Mouse (Mus musculus) liver, embryonic 14.5 days (tissue): ENCODE results near the gene Tprg. TPM values are rescaled to one million over a fixed set of nuclear protein-coding genes. Genes with fewer than 3 reads are reported as not detected.

Experiments used
- ATAC-seq: fragments of 200-750 bp; cut with Nextera tagmentation; 2 replicates; pipeline ENCODE4 v1.8.0; 2017; ENCODE audit warnings: moderate number of reproducible peaks, mild to moderate bottlenecking, moderate library complexity; ENCODE audit not compliant: insufficient read depth
- DNase-seq, 3 experiments: peaks; one replicate each; pipeline ENCODE4 v3.0.0-alpha.2; 2012 to 2013; ENCODE audit warnings: low read depth in 3 of 3, low spot score in 3 of 3
- H3K27ac ChIP-seq: fragments of 300-500 bp; sonication (generic); 2 replicates; pipeline ENCODE4 v1.5.1; 2014; ENCODE audit warnings: moderate library complexity, mild to moderate bottlenecking, control low read depth, inconsistent platforms
- H3K27me3 ChIP-seq: fragments of 300-500 bp; sonication (generic); 2 replicates; pipeline ENCODE4 v1.6.1; 2014; ENCODE audit warnings: mild to moderate bottlenecking, low read length, moderate library complexity; ENCODE audit not compliant: control insufficient read depth, insufficient read depth
- H3K36me3 ChIP-seq: fragments of 300-500 bp; sonication (generic); replicated peaks from 2 replicates; pipeline ENCODE4 v1.6.1; 2014; ENCODE audit warnings: low read depth; ENCODE audit not compliant: control insufficient read depth, insufficient read depth
- H3K4me1 ChIP-seq, 2 experiments: fragments of 200-500 bp in 1 of 2; fragments of 300-500 bp in 1 of 2; sonication (generic) in 1 of 2; replicated peaks; 2 replicates each; pipeline ENCODE4 v1.6.1; 2012 to 2014; ENCODE audit warnings: antibody characterized with exemption in 1 of 2, inconsistent platforms in 1 of 2, low read length in 1 of 2; ENCODE audit not compliant: control insufficient read depth in 2 of 2, insufficient read depth in 2 of 2
- H3K4me2 ChIP-seq: fragments of 300-500 bp; sonication (generic); 2 replicates; pipeline ENCODE4 v1.6.1; 2014; ENCODE audit warnings: low read depth, mild to moderate bottlenecking, control low read depth, moderate library complexity
- H3K4me3 ChIP-seq, 2 experiments: fragments of 200-500 bp in 1 of 2; fragments of 300-500 bp in 1 of 2; sonication (generic) in 1 of 2; 2 replicates each; pipeline ENCODE4 v1.5.1; 2012 to 2014; ENCODE audit warnings: low read depth in 2 of 2, low read length in 2 of 2, mild to moderate bottlenecking in 2 of 2, control low read depth in 1 of 2, inconsistent platforms in 1 of 2, moderate library complexity in 1 of 2; ENCODE audit not compliant: insufficient read depth in 1 of 2
- H3K9ac ChIP-seq: fragments of 300-500 bp; sonication (generic); replicated peaks from 2 replicates; pipeline ENCODE4 v1.6.1; 2014; ENCODE audit warnings: mild to moderate bottlenecking, control low read depth, moderate library complexity
- H3K9me3 ChIP-seq: fragments of 300-500 bp; sonication (generic); 2 replicates; pipeline ENCODE4 v1.6.1; 2016; ENCODE audit warnings: low read length, mixed read lengths; ENCODE audit not compliant: control insufficient read depth
- CTCF ChIP-seq: IDR thresholded peaks from 2 replicates; pipeline ENCODE4 v1.5.1; 2016; ENCODE audit warnings: antibody characterized with exemption, low read depth, control low read depth
- EP300 ChIP-seq: IDR thresholded peaks from 2 replicates; pipeline ENCODE4 v1.6.1; 2016; ENCODE audit warnings: antibody characterized with exemption, low read depth
- WGBS: fragments of 180-500 bp; shearing (Covaris S2); extraction: QIAGEN DNeasy Blood & Tissue Kit; methylation state at CpG from one replicate; pipeline ENCODE4 v1.1.7; 2014; ENCODE audit not compliant: insufficient replicate concordance; 5-methylcytosine and 5-hydroxymethylcytosine counted together
- polyA plus RNA-seq, 2 experiments: library from polyadenylated mRNA; depleted of rRNA in 1 of 2; stranded (reverse) in 1 of 2; unstranded in 1 of 2; fragments of >200 nt; fragmentation: Nextera tagmentation in 1 of 2; extraction: Ambion mirVana in 1 of 2; gene quantifications; 2 replicates each; pipeline versions ENCODE4 v1.2.1 to v1.2.3; 2012 to 2014

The Tprg gene
- polyA plus RNA-seq, 2 experiments, result not detected

DNA sequence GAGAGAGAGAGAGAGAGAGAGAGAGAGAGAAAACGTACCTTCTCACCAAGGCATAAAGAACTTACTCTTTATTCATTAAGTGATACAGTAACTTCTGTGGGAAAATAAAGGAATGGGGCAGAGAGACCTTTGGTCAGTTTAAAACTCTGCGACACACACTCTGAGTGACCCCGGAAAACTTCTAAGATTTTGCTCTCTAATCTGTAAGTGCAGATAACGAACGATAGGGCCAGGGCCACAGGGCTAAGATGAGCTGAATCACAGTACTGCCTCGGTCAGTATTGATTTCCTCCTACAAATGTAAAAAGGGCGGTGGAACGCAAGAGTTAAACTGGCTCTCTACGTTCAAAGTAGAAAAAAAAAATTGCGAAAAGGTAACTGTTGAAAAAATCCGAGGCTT is 8.9 kb downstream of the Tprg start:
- ATAC-seq, result no peak

DNA sequence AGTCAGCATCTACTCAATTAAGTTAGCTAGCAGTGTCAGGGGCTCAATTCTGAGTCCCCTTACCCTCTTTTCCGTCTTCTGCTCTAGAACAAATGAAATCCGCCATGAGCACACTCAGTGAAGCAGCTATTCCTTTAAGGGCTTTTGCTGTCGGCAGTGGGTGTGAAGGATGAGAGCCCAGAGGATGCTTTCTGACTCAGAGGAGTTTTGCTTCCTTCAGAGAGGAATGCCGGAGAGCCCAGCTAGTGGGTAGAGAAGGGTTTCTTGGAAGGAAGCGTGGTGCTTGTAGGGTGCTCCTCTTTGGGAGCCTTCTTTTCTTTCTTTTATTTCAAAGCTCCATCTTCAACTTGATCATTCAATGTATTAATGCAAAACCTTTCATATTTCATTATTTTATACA is 10.1 kb downstream of the Tprg start:
- H3K4me3 ChIP-seq, result no peak overlapping the region
- DNase-seq, result no peak
- WGBS, result 68% methylated on average over 5 of the region's 5 CpGs
- TF ChIP-seq EP300 (no peak), CTCF (no peak)
- H3K9ac ChIP-seq, result no peak overlapping the region
- no peaks in the 10 kb centered on the region for H3K9me3 ChIP-seq
- H3K27ac ChIP-seq, result no peak overlapping the region
- H3K36me3 ChIP-seq, result no peaks in the 10 kb centered on the region
- no peaks in the 10 kb centered on the region for H3K27me3 ChIP-seq
- H3K4me2 ChIP-seq, result no peak overlapping the region
- no peaks in the 10 kb centered on the region for H3K4me1 ChIP-seq
- ATAC-seq, result no peak

More for the DNA sequence above, 8.9 kb downstream of the Tprg start:
- H3K9ac ChIP-seq, result no peak overlapping the region
- H3K4me1 ChIP-seq, result no peaks in the 10 kb centered on the region
- no peak for TF ChIP-seq CTCF
- no peak for TF ChIP-seq EP300
- H3K9me3 ChIP-seq, result no peaks in the 10 kb centered on the region
- H3K27me3 ChIP-seq, result no peaks in the 10 kb centered on the region
- H3K27ac ChIP-seq, result no peak overlapping the region
- H3K36me3 ChIP-seq, result no peaks in the 10 kb centered on the region
- H3K4me3 ChIP-seq, result no peak overlapping the region
- 54% methylated on average over 11 of the region's 11 CpGs for WGBS
- H3K4me2 ChIP-seq, result no peak overlapping the region
- no peak for DNase-seq

DNA sequence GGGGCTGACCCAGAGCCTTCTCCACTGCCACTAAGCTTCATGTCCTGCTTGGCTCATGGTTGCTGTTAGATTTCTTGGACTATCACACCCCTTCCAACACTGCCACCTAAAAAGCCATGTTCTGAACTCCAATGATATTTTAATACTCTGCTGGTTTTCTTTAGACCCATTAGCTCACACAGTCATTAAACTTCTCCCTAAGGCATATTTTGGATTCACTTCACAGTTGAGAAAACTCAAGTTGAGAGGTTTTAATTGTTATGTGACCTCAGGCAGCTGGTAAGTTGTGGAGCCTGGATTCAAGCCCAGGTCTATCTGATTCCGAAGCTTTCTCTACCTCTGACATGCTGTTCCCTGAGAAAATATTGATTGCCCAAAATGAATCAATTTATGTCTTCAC is 11.6 kb downstream of the Tprg start:
- Histone ChIP-seq H3K27ac (no peak overlapping the region), H3K4me3 (no peak overlapping the region), H3K27me3 (no peaks in the 10 kb centered on the region), H3K9me3 (no peaks in the 10 kb centered on the region), H3K4me1 (no peaks in the 10 kb centered on the region), H3K4me2 (no peak overlapping the region), H3K36me3 (no peaks in the 10 kb centered on the region), H3K9ac (no peak overlapping the region)
- no peak for ATAC-seq
- WGBS, result 50% methylated on average over 1 of the region's 1 CpGs
- no peak for TF ChIP-seq CTCF
- no peak for DNase-seq

DNA sequence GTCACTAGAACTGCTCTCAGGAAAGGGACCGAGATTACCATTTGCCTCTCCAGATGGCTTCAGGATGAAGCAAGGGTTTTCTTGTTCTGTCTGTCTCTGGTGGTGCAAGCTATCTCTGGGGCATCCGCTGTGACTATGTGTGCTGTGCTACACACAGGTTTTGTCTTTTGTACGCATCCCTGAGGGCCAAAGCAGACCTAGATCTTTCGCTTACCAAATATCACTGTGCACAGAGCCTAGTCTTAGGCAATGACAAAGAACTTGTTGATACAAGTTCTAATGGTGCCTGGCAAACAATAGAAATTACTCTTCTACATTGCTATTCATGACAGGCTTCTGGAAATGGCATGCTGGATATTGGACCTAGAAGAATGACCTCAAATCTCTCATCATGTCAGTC is 16.0 kb downstream of the Tprg start:
- ATAC-seq (no peak), DNase-seq (no peak)
- Histone ChIP-seq H3K4me2 (no peak overlapping the region), H3K9ac (no peak overlapping the region), H3K27me3 (no peaks in the 10 kb centered on the region), H3K9me3 (no peaks in the 10 kb centered on the region), H3K4me1 (no peaks in the 10 kb centered on the region), H3K36me3 (no peaks in the 10 kb centered on the region), H3K4me3 (no peak overlapping the region), H3K27ac (no peak overlapping the region)
- WGBS, result 66% methylated on average over 4 of the region's 4 CpGs
- TF ChIP-seq EP300, result no peak
- TF ChIP-seq CTCF, result no peak

DNA sequence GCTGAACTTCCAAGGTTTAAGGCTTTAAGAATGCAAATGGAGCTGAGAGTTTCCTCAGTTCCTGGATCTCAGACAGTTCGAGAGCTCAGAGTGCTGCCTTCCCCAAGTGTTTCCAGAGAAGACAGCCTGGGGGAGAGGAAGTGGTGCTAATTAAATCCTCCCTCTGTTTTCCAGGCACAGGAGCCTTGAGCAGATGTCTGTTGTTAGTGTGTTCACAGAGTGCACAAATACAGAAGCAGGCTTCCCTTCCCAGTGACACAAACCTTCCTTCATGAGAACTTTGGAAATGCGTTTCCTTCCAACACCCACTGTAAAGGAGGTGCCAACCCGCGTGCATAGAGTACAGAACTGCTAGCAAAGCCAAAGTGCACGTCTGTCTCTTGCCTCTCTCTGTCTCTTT is 27.4 kb downstream of the Tprg start:
- H3K9me3 ChIP-seq, result no peaks in the 10 kb centered on the region
- DNase-seq, result no peak
- 55% methylated on average over 5 of the region's 5 CpGs for WGBS
- no peak overlapping the region for H3K9ac ChIP-seq
- H3K4me3 ChIP-seq, result no peak overlapping the region
- no peaks in the 10 kb centered on the region for H3K27me3 ChIP-seq
- H3K36me3 ChIP-seq, result no peaks in the 10 kb centered on the region
- no peak for ATAC-seq
- no peak overlapping the region for H3K4me2 ChIP-seq
- H3K27ac ChIP-seq, result no peak overlapping the region
- no peaks in the 10 kb centered on the region for H3K4me1 ChIP-seq
- TF ChIP-seq CTCF (no peak), EP300 (no peak)

DNA sequence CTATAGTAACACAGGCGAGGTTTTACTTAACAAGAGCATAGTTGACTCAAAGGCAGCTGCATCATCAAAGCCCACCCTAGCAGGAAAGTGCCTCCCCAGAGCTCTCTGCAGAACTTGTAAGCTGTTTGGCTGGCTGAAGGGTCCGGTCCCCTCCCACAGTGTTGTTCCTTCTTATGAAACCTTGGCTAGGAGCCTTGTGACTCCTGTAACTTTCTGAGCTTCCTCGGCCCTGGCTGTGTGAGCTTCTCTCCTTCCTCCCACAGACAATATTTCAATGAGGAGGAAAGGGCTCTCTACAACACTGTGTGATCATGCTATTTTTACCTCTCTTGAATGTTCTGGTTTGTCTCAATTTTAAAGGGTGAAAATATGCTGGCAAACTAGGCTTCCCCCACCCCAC is 28.5 kb downstream of the Tprg start:
- TF ChIP-seq EP300 (no peak), CTCF (no peak)
- no peaks in the 10 kb centered on the region for H3K4me1 ChIP-seq
- no peaks in the 10 kb centered on the region for H3K27me3 ChIP-seq
- ATAC-seq (no peak), DNase-seq (no peak)
- no peak overlapping the region for H3K4me3 ChIP-seq
- H3K27ac ChIP-seq, result no peak overlapping the region
- H3K9me3 ChIP-seq, result no peaks in the 10 kb centered on the region
- no peaks in the 10 kb centered on the region for H3K36me3 ChIP-seq
- no peak overlapping the region for H3K9ac ChIP-seq
- H3K4me2 ChIP-seq, result no peak overlapping the region
- WGBS, result 47% methylated on average over 3 of the region's 3 CpGs
